Mouse (Mus musculus) frontal cortex, postnatal 25 days (tissue): ENCODE data around the gene Gpr155.
A peak's percentile ranks its signal among the peaks of the same experiment; 100 is the strongest.

Experiments
- DNase-seq, 2 experiments: peaks; one replicate each; pipeline ENCODE4 v3.0.0; 2022; ENCODE audit warnings: low spot score in 2 of 2

Gene Gpr155

GRCm38 (mm10) chr2:73385641-73386355 lies 574 bp downstream of the Gpr155 start:
- DNase-seq, result peak; percentile 7 to 12

- DNase-seq, result no peak
Observed at GRCm38 (mm10) chr2:73385172-73385571, 1.2 kb downstream of the Gpr155 start.

- no peak for DNase-seq
Observed at GRCm38 (mm10) chr2:73380298-73380975, 5.9 kb downstream of the Gpr155 start.

GRCm38 (mm10) chr2:73379656-73380055 lies 6.7 kb downstream of the Gpr155 start:
- DNase-seq, result no peak

- no peak for DNase-seq
Observed at GRCm38 (mm10) chr2:73378326-73378725, 8.0 kb downstream of the Gpr155 start.

- no peak for DNase-seq
Observed at GRCm38 (mm10) chr2:73371530-73372335, 14.6 kb downstream of the Gpr155 start.

- DNase-seq, result no peak
Observed at GRCm38 (mm10) chr2:73363448-73363847, 22.9 kb downstream of the Gpr155 start.

GRCm38 (mm10) chr2:73360536-73360935 lies 25.8 kb downstream of the Gpr155 start:
- DNase-seq, result no peak

- DNase-seq, result no peak
Observed at GRCm38 (mm10) chr2:73359941-73360340, 26.4 kb downstream of the Gpr155 start.

GRCm38 (mm10) chr2:73357004-73357403 lies 29.4 kb downstream of the Gpr155 start:
- DNase-seq, result no peak

- DNase-seq, result no peak
Observed at GRCm38 (mm10) chr2:73351927-73352374, 34.4 kb downstream of the Gpr155 start.

- no peak for DNase-seq
Observed at GRCm38 (mm10) chr2:73351496-73351895, 34.9 kb downstream of the Gpr155 start.

GRCm38 (mm10) chr2:73348221-73348620 lies 38.2 kb downstream of the Gpr155 start:
- no peak for DNase-seq

GRCm38 (mm10) chr2:73347766-73348165 lies 38.6 kb downstream of the Gpr155 start:
- DNase-seq, result no peak

- DNase-seq, result no peak
Observed at GRCm38 (mm10) chr2:73347136-73347535, 39.2 kb downstream of the Gpr155 start.

GRCm38 (mm10) chr2:73346345-73347086 lies 39.9 kb downstream of the Gpr155 start:
- DNase-seq, result peak in 1 of 2 experiments; percentile 17

- DNase-seq, result no peak
Observed at GRCm38 (mm10) chr2:73345204-73345603, 41.2 kb downstream of the Gpr155 start.

- DNase-seq, result no peak
Observed at GRCm38 (mm10) chr2:73343701-73344100, 42.7 kb downstream of the Gpr155 start.

GRCm38 (mm10) chr2:73338415-73338814 lies 48.0 kb downstream of the Gpr155 start:
- DNase-seq, result no peak

GRCm38 (mm10) chr2:73335949-73336348 lies 50.4 kb downstream of the Gpr155 start:
- no peak for DNase-seq

- DNase-seq, result no peak
Observed at GRCm38 (mm10) chr2:73325871-73326270, 60.5 kb downstream of the Gpr155 start.

GRCm38 (mm10) chr2:73322991-73323390 lies 63.4 kb downstream of the Gpr155 start:
- DNase-seq, result no peak
